Mouse (Mus musculus) brain, embryonic 14.5 days (tissue): ENCODE results near the gene Arpc1b.
"Not testable (repeated sequence)": the region's sequence is repeated elsewhere in the genome, so short reads cannot be mapped to it uniquely, and the experiment has no call there.

Experiments used
- CTCF ChIP-seq: fragments of 200-500 bp; IDR thresholded peaks from 2 replicates; pipeline ENCODE4 v1.5.1; 2012; ENCODE audit warnings: inconsistent platforms, mild to moderate bottlenecking, moderate library complexity, borderline replicate concordance; ENCODE audit not compliant: insufficient read depth, insufficient read length; ENCODE audit errors: extremely low read depth
- POLR2A ChIP-seq: fragments of 200-500 bp; IDR thresholded peaks from 2 replicates; pipeline ENCODE4 v1.6.1; 2012; ENCODE audit warnings: mild to moderate bottlenecking, inconsistent platforms, borderline replicate concordance; ENCODE audit not compliant: poor library complexity, insufficient read depth, insufficient read length, severe bottlenecking; ENCODE audit errors: extremely low read depth

- not testable (repeated sequence) for TF ChIP-seq POLR2A, CTCF
Measured at GRCm38 (mm10) chr5:145133275-145133674, 19.3 kb downstream of the Arpc1b start.
